Mouse (Mus musculus): ENCODE measurements around the gene Trpm8.

DNA sequence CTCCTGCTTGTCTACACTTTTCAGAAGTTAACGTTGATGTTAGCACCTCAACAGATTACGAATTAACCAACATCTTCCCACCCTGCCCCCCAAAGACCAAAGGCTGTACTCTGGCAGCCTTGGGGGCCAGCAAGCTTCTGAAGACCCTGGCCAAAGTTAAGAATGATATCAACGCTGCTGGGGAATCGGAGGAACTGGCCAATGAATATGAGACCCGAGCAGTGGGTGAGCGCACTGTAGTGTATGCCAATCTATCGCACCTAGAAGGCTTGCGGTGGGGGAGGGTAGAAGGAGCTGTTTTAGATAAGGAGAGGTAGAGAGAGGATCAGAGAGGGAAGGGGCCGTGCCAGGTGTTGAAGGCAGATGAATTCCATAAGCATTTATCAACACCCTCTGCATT lies 73.3 kb downstream of the Trpm8 start:
- TF ChIP-seq CTCF (IDR thresholded peaks at IDR 0.05; ENCODE audit: extremely low read depth, insufficient read depth, insufficient read length, insufficient replicate concordance) (no peak), POLR2A (IDR thresholded peaks at IDR 0.05; ENCODE audit: low read depth, low read length) (no peak)

All from spleen, adult 2 months (tissue).